Mouse (Mus musculus) adrenal gland, postnatal 14 days (tissue): ENCODE measurements around the gene Satb2. TPM values are rescaled to one million over a fixed set of nuclear protein-coding genes. Genes with fewer than 3 reads are reported as not detected.

Experiments used
- DNase-seq: peaks from one replicate; pipeline ENCODE4 v3.0.0; 2021; ENCODE audit warnings: mixed read lengths
- long read RNA-seq, 2 experiments: library from polyadenylated mRNA; stranded (forward); transcript quantifications; one replicate each; pipeline ENCODE4 v2.0.0; 2021
- total RNA-seq: library from RNA; stranded (reverse); gene quantifications from 2 replicates; pipeline ENCODE4 v1.2.3, GENCODE M21; 2021

The Satb2 gene
- total RNA-seq = 1.6 and 1.8 TPM in 2 replicates
- long read RNA-seq, experiment 1 = 0 reads
- long read RNA-seq, experiment 2 = 0 reads

- DNase-seq = no peak
Measured at GRCm38 (mm10) chr1:56978151-56978700, at the start of gene Satb2. Satb2 (minus strand) TSS chr1:56978650.

GRCm38 (mm10) chr1:57018941-57019340 is 40.5 kb upstream of the Satb2 start:
- DNase-seq = no peak

GRCm38 (mm10) chr1:57013856-57014255 is 35.4 kb upstream of the Satb2 start:
- DNase-seq = no peak

GRCm38 (mm10) chr1:57009171-57009570 is 30.7 kb upstream of the Satb2 start:
- no peak for DNase-seq

- no peak for DNase-seq
Measured at GRCm38 (mm10) chr1:56995041-56995440, 16.6 kb upstream of the Satb2 start.

GRCm38 (mm10) chr1:56992310-56992709 is 13.9 kb upstream of the Satb2 start:
- no peak for DNase-seq

GRCm38 (mm10) chr1:56991613-56992012 is 13.2 kb upstream of the Satb2 start:
- peak; percentile 42 for DNase-seq

GRCm38 (mm10) chr1:56984483-56984810 is 6.0 kb upstream of the Satb2 start:
- DNase-seq = no peak

- no peak for DNase-seq
Measured at GRCm38 (mm10) chr1:56983771-56984482, 5.5 kb upstream of the Satb2 start.

- DNase-seq = no peak
Measured at GRCm38 (mm10) chr1:56983100-56983590, 4.7 kb upstream of the Satb2 start.

GRCm38 (mm10) chr1:56982631-56983030 is 4.2 kb upstream of the Satb2 start:
- DNase-seq = no peak

- DNase-seq = no peak
Measured at GRCm38 (mm10) chr1:56981947-56982555, 3.6 kb upstream of the Satb2 start.

- no peak for DNase-seq
Measured at GRCm38 (mm10) chr1:56981508-56981907, 3.1 kb upstream of the Satb2 start.

- no peak for DNase-seq
Measured at GRCm38 (mm10) chr1:56980631-56981275, 2.3 kb upstream of the Satb2 start.

- DNase-seq = no peak
Measured at GRCm38 (mm10) chr1:56979531-56980395, 1.3 kb upstream of the Satb2 start.

- DNase-seq = peak; percentile 76
Measured at GRCm38 (mm10) chr1:56977201-56978100, 999 bp downstream of the Satb2 start.

GRCm38 (mm10) chr1:56976825-56977104 is 1.7 kb downstream of the Satb2 start:
- no peak for DNase-seq

GRCm38 (mm10) chr1:56976044-56976824 is 2.2 kb downstream of the Satb2 start:
- no peak for DNase-seq

GRCm38 (mm10) chr1:56975546-56975945 is 2.9 kb downstream of the Satb2 start:
- DNase-seq = no peak

- DNase-seq = no peak
Measured at GRCm38 (mm10) chr1:56974187-56974586, 4.3 kb downstream of the Satb2 start.
